Mouse (Mus musculus) embryonic facial prominence, embryonic 14.5 days (tissue): Measurements from ENCODE around the gene Cgn. TPM values are rescaled to one million over a fixed set of nuclear protein-coding genes. Genes with fewer than 3 reads are reported as not detected.
"Not testable (repeated sequence)": the region's sequence is repeated elsewhere in the genome, so short reads cannot be mapped to it uniquely, and the experiment has no call there.

Experiments
- ATAC-seq: fragments of 200-750 bp; cut with Nextera tagmentation; 2 replicates; pipeline ENCODE4 v1.8.0; 2017; ENCODE audit warnings: low read depth, moderate number of reproducible peaks, moderate TSS enrichment
- DNase-seq: peaks from one replicate; pipeline ENCODE4 v3.0.0-alpha.2; 2015; ENCODE audit warnings: low spot score
- H3K27ac ChIP-seq: fragments of 300-500 bp; sonication (generic); replicated peaks from 2 replicates; pipeline ENCODE4 v1.5.1; 2014; ENCODE audit warnings: low read depth, mild to moderate bottlenecking, low read length, moderate library complexity
- H3K27me3 ChIP-seq: fragments of 300-500 bp; sonication (generic); replicated peaks from 2 replicates; pipeline ENCODE4 v1.6.1; 2014; ENCODE audit warnings: low read length; ENCODE audit not compliant: control insufficient read depth, insufficient read depth
- H3K36me3 ChIP-seq: fragments of 300-500 bp; sonication (generic); 2 replicates; pipeline ENCODE4 v1.6.1; 2014; ENCODE audit warnings: low read length, mixed read lengths; ENCODE audit not compliant: control insufficient read depth, insufficient read depth
- H3K4me1 ChIP-seq: fragments of 300-500 bp; sonication (generic); 2 replicates; pipeline ENCODE4 v1.6.1; 2014; ENCODE audit warnings: antibody characterized with exemption, low read length; ENCODE audit not compliant: control insufficient read depth, insufficient read depth
- H3K4me2 ChIP-seq: fragments of 300-500 bp; sonication (generic); 2 replicates; pipeline ENCODE4 v1.6.1; 2014; ENCODE audit warnings: low read depth, mild to moderate bottlenecking, low read length, moderate library complexity, mixed read lengths
- H3K4me3 ChIP-seq: fragments of 300-500 bp; sonication (generic); 2 replicates; pipeline ENCODE4 v1.5.1; 2014; ENCODE audit warnings: low read depth, mild to moderate bottlenecking, low read length
- H3K9ac ChIP-seq: fragments of 300-500 bp; sonication (generic); 2 replicates; pipeline ENCODE4 v1.6.1; 2014; ENCODE audit warnings: low read depth, mild to moderate bottlenecking, low read length, moderate library complexity, mixed read lengths
- H3K9me3 ChIP-seq: fragments of 300-500 bp; sonication (generic); 2 replicates; pipeline ENCODE4 v1.6.1; 2016; ENCODE audit warnings: low read length; ENCODE audit not compliant: control insufficient read depth
- WGBS: fragments of 180-500 bp; shearing (Covaris S2); extraction: QIAGEN DNeasy Blood & Tissue Kit; methylation state at CpG from one replicate; pipeline ENCODE4 v1.1.7; 2014; 5-methylcytosine and 5-hydroxymethylcytosine counted together
- polyA plus RNA-seq: library from polyadenylated mRNA; unstranded; fragments of >200 nt; fragmentation: Nextera tagmentation; extraction: Ambion mirVana; gene quantifications from 2 replicates; pipeline ENCODE4 v1.2.1, GENCODE M21; 2014

The Cgn gene
- polyA plus RNA-seq, 1 experiment from 2014 or later = 4.0 TPM

DNA sequence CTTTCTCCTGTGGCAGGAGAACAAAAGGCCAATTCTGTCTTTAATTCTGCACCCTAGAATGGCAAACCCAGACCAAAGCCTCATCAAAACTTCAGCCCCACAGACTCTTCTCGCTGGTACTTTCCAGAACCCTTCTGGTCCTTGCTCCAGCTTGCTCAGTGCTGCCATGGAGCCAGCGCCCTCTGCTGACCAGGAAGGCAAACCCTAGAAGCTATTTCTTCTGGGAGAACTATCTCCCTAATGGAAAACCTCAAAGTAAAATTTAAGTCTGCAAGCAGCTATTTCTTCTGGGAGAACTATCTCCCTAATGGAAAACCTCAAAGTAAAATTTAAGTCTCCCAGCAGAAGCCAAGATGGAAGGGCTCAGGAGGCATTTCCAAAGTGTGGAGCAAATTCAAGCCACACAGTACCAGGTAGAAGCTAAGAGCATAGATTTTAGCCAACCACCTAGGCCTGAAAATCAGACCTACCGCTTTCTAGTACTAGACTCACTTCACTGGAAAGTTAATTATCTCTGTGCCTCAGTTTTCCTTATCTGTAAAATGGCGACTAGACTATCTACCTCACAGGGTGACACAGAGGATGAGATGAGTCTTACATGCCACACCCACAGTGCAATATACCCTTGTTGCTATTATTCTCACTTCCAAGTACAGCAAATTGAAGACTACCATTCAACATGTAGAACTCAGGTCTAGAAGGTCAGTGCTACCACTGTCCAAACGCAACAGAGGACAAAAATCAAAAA lies 21.6 kb downstream of the Cgn start:
- H3K9me3 ChIP-seq, H3K27ac ChIP-seq, H3K4me2 ChIP-seq, H3K27me3 ChIP-seq, H3K4me3 ChIP-seq, H3K4me1 ChIP-seq, ATAC-seq, DNase-seq, H3K36me3 ChIP-seq, H3K9ac ChIP-seq: not testable (repeated sequence)
- WGBS = 95% methylated on average over 2 of the region's 5 CpGs

DNA sequence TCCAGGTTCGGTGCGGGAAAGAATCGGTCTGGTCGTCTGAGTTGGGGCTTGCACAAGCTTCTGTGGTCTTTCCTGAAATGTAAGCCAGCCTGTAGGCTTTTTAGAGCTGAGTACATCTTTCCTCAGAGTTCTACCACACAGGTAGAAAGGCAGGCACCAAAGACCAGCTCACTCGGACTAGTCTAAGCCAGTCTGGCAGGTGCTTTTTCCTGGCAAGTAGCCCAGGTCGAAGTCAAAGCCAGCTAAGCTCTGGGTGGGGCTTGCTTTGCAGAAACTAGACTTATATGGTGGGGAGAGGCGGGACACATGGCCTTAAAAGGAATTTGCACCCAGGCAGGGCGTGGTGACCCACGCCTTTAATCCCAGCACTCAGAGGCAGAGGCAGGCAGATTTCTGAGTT lies 27.9 kb downstream of the Cgn start:
- H3K27ac ChIP-seq, H3K36me3 ChIP-seq, H3K4me1 ChIP-seq, H3K9me3 ChIP-seq, H3K9ac ChIP-seq, H3K4me2 ChIP-seq, H3K27me3 ChIP-seq, H3K4me3 ChIP-seq: not testable (repeated sequence)
- WGBS = 65% methylated on average over 3 of the region's 9 CpGs
- DNase-seq (peak; percentile 29), ATAC-seq (peak; percentile 85)

DNA sequence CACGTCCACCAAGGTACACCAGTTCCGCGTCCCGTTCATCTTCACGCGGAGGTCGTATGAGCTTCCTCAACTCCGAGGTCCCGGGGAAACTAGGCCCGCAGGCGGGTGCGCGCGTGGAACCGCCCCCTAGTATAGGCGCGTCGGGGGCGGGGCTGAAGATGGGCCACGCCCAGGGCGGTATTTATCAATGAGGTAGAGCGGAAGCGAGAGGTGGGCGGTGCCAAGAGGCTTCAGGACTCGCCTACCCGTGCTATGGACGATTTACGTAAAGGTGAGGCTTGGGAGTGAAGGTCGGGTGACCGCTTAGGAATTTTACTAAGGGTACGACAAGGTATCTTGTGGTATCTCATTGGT lies 28.3 kb downstream of the Cgn start:
- not testable (repeated sequence) for H3K4me1 ChIP-seq, H3K9me3 ChIP-seq, H3K9ac ChIP-seq, H3K27ac ChIP-seq, H3K27me3 ChIP-seq, DNase-seq, H3K36me3 ChIP-seq
- H3K4me2 ChIP-seq = peak overlapping the region; percentile 40
- H3K4me3 ChIP-seq = peak overlapping the region; percentile 29; the same call in 1 of the 2 replicates
- ATAC-seq = peak; percentile 87
- WGBS = 0% methylated on average over 12 of the region's 31 CpGs

DNA sequence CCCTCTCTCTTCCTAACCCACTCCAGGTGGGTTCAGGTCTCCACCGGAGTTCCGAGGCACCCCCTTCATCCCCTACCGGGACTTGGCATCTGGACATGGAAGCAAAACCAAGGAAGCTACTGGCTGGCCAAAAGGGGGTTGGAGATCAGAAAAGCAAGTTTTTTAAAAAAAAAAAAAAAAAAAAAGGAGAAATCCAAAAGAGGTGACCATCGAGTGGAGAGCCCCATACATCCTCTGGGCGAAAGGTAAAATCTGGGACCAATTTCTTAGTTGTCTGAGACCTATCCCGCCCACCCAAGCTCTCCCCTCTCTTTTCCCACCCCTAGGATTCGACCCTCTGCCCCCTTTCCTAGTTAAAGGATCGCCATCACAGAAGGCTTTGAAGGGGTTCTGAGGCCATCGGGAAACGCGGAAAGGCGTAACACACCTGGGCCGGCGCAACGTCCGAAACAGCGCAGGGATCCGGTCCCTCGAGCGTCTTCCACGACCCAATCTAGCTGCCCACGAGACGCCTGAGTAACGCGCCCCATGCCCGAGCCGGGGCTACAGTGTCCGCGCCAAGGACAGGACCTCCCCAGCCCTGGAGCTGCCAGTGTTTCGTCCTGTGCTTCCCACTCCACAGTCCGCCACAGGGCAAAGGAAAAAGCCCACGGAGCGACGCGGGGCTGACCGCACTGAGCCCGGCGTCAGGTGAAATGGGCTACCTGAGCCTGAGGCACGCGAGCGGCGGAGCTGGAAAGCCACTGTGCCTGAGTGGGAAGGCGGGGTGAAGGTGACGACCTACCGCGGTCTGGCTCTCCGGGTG lies 28.8 kb downstream of the Cgn start:
- H3K27ac ChIP-seq, H3K36me3 ChIP-seq, H3K4me1 ChIP-seq, H3K27me3 ChIP-seq, H3K9me3 ChIP-seq, DNase-seq: not testable (repeated sequence)
- Histone ChIP-seq H3K4me2 (peak overlapping the region; percentile 59), H3K4me3 (peak overlapping the region; percentile 39), H3K9ac (peak overlapping the region; percentile 55)
- 2% methylated on average over 19 of the region's 47 CpGs for WGBS
- peak; percentile 17; the same call in 1 of the 2 replicates for ATAC-seq

DNA sequence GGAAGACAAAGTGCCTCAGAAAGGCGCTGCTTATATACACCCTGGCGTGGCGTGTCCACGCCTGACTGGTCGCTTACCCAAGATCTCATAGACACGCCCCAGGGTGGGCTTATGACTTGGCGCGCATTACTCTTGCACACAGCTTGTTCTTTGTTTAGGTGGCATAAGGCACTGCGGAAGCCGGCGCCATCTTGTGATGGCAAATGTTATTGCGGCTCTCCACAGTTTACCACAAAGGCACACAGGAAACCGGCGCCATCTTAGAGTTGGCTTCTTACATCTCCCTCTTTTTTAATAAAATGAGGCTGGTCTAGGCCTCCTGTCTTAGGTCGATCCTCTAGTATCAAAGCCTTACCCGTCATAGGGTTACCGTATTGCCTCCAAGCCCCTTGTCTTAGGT lies 40.6 kb downstream of the Cgn start:
- no peaks in the 10 kb centered on the region for H3K4me1 ChIP-seq
- peaks cover 11% of the 10 kb centered on the region; the same call in 1 of the 2 replicates for H3K9me3 ChIP-seq
- no peaks in the 10 kb centered on the region for H3K27me3 ChIP-seq
- H3K4me2 ChIP-seq = no peak overlapping the region
- ATAC-seq = no peak
- DNase-seq = no peak
- H3K27ac ChIP-seq = no peak overlapping the region
- no peak overlapping the region for H3K9ac ChIP-seq
- no peak overlapping the region for H3K4me3 ChIP-seq
- WGBS = 95% methylated on average over 17 of the region's 17 CpGs
- no peaks in the 10 kb centered on the region for H3K36me3 ChIP-seq

DNA sequence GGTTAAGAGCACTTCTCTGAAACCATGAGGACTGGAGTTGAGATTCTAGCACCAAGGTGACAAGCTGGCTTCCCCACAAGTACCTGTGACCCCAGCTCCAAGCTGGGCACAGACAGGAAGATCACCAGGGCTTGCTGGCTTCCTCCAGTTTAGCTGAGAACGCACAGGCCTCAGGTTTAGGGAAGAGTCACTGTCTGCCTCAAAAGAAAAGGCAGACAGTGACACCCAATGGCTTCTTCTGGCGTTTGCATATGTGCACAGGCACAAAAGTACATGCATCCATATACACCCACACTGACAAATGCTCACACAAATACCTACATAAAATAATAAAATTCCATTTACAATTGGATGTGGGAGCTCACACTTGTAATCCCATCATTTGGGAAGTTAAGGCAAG lies 62.7 kb downstream of the Cgn start:
- not testable (repeated sequence) for H3K27me3 ChIP-seq, H3K9ac ChIP-seq, DNase-seq, H3K36me3 ChIP-seq, ATAC-seq, H3K4me3 ChIP-seq, H3K27ac ChIP-seq, H3K9me3 ChIP-seq, H3K4me1 ChIP-seq, H3K4me2 ChIP-seq
- WGBS = 36% methylated on average over 2 of the region's 2 CpGs

DNA sequence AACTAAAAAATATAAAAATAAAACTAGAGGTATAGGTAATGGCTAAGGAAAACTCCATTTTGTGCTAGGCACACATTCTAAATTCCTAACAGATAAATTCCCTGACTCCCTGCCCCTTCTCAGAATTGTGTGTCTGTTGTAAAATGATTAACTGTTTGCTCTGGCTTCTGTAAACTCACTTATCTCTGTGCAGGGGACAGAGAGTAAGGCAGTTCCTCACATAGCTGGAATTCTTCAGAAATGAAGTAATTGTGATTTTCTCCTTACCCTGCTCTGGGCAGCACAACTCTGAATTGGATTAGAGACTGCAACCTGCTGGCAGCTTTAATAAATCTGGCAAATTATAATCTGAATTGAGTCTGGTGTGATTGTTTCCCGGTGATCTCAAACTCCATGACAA lies 68.0 kb downstream of the Cgn start:
- H3K4me1 ChIP-seq, H3K9me3 ChIP-seq, H3K27me3 ChIP-seq, H3K4me3 ChIP-seq, H3K27ac ChIP-seq, ATAC-seq, DNase-seq, H3K9ac ChIP-seq, H3K36me3 ChIP-seq, H3K4me2 ChIP-seq: not testable (repeated sequence)
- 48% methylated on average over 1 of the region's 1 CpGs for WGBS

DNA sequence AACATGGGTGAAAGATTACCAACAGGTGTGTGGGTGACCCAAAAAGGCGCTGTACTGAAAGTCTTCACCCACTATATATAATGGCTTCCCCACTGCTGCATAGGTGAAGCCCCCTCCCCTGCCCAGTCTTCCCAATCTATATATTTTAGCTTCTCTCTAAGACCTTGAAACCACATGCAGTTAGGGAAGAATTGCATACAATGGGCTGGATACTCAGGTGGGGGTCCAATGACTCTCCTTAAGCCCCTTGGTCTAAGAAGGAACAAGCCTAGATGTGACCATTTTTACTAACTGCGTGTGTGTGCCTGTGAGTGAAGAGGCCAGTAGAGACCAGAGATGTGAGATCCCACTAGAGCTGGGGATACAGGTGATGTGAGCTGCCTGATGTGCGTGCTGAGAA lies 72.9 kb downstream of the Cgn start:
- H3K9me3 ChIP-seq, ATAC-seq, DNase-seq, H3K4me3 ChIP-seq, H3K4me1 ChIP-seq, H3K27me3 ChIP-seq, H3K4me2 ChIP-seq, H3K36me3 ChIP-seq, H3K9ac ChIP-seq, H3K27ac ChIP-seq: not testable (repeated sequence)
- WGBS = 81% methylated on average over 3 of the region's 3 CpGs

DNA sequence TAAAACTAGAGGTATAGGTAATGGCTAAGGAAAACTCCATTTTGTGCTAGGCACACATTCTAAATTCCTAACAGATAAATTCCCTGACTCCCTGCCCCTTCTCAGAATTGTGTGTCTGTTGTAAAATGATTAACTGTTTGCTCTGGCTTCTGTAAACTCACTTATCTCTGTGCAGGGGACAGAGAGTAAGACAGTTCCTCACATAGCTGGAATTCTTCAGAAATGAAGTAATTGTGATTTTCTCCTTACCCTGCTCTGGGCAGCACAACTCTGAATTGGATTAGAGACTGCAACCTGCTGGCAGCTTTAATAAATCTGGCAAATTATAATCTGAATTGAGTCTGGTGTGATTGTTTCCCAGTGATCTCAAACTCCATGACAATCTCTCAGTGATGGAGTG lies 75.7 kb downstream of the Cgn start:
- not testable (repeated sequence) for H3K27ac ChIP-seq, H3K4me2 ChIP-seq, H3K36me3 ChIP-seq, H3K4me3 ChIP-seq, ATAC-seq, H3K27me3 ChIP-seq, H3K9ac ChIP-seq, H3K4me1 ChIP-seq, H3K9me3 ChIP-seq, DNase-seq
